Mouse (Mus musculus) megakaryocyte, embryonic 14.5 days (primary cell): Measurements from ENCODE around the gene Jaml.

Source experiments
- FLI1 ChIP-seq: IDR thresholded peaks from 2 replicates; pipeline ENCODE4 v1.6.1; 2012; ENCODE audit warnings: low read length, inconsistent platforms, mixed read lengths
- GATA1 ChIP-seq: IDR thresholded peaks from 3 replicates; pipeline ENCODE4 v1.6.1; 2012; ENCODE audit warnings: mixed read lengths, low read length, inconsistent platforms, borderline replicate concordance

GRCm38 (mm10) chr9:45090811-45091210 is 11.8 kb downstream of the Jaml start:
- TF ChIP-seq GATA1, result no peak
- no peak for TF ChIP-seq FLI1
